ENCODE assay signal across 8 mouse cellular contexts in genomic region chr7:141403305-141403704, GRCm38 (mm10). TPM values are rescaled to one million over a fixed set of nuclear protein-coding genes. Genes with fewer than 3 reads are reported as not detected.
DNase-seq lines count a peak whose midpoint lies in the region; ATAC-seq lines count a peak whose summit lies in the region.

No protein-coding gene starts in this region.

- no peak overlapping the region for H3K27ac ChIP-seq in forebrain, embryonic 11.5 days (ENCODE audit: low read depth, low read length)
- no peak overlapping the region for H3K27ac ChIP-seq in hindbrain, embryonic 14.5 days
- no peak overlapping the region for H3K27ac ChIP-seq in liver, embryonic 12.5 days

- H3K9me3 ChIP-seq in forebrain, embryonic 11.5 days (ENCODE audit: control insufficient read depth, low read length) = no peaks in the 10 kb centered on the region
- H3K9me3 ChIP-seq in hindbrain, embryonic 14.5 days (ENCODE audit: control insufficient read depth, low read length) = no peaks in the 10 kb centered on the region
- H3K9me3 ChIP-seq in liver, embryonic 12.5 days (replicated peaks) = no peaks in the 10 kb centered on the region

- no peaks in the 10 kb centered on the region for H3K4me1 ChIP-seq in forebrain, embryonic 11.5 days (replicated peaks; ENCODE audit: control insufficient read depth, insufficient read depth, low read length)
- H3K4me1 ChIP-seq in hindbrain, embryonic 14.5 days (replicated peaks; ENCODE audit: control insufficient read depth, insufficient read depth, low read length) = no peaks in the 10 kb centered on the region
- no peaks in the 10 kb centered on the region for H3K4me1 ChIP-seq in liver, embryonic 12.5 days

- 49% methylated on average over 5 of the region's 5 CpGs for WGBS in forebrain, embryonic 11.5 days
- 46% methylated on average over 5 of the region's 5 CpGs for WGBS in hindbrain, embryonic 14.5 days
- 43% methylated on average over 5 of the region's 5 CpGs for WGBS in liver, embryonic 12.5 days (ENCODE audit: insufficient replicate concordance)

- ATAC-seq in forebrain, embryonic 11.5 days (replicated peaks; ENCODE audit: low FRiP score) = peak; percentile 63; the same call in 1 of the 2 replicates
- no peak for ATAC-seq in hindbrain, embryonic 14.5 days (ENCODE audit: low FRiP score)
- peak; percentile 70 for ATAC-seq in liver, embryonic 12.5 days
- ATAC-seq in monocyte, adult 5-6 weeks (replicated peaks; ENCODE audit: insufficient number of reproducible peaks, low FRiP score, low TSS enrichment, poor library complexity, severe bottlenecking) = peak; percentile 82

- H3K4me3 ChIP-seq in forebrain, embryonic 11.5 days (ENCODE audit: low read depth, low read length) = no peak overlapping the region
- no peak overlapping the region for H3K4me3 ChIP-seq in hindbrain, embryonic 14.5 days (replicated peaks; ENCODE audit: low read length)
- H3K4me3 ChIP-seq in liver, embryonic 12.5 days = no peak overlapping the region

- peak; percentile 52 for DNase-seq in right cerebral cortex, postnatal 14 days
- no peak for DNase-seq in right cerebral cortex, postnatal 36 days (ENCODE audit: low spot score in 2 of 2)
- peak; percentile 84 for DNase-seq in brain, adult 2 months (ENCODE audit: low read depth, low spot score)
- DNase-seq in forebrain, embryonic 11.5 days (ENCODE audit: low spot score) = peak; percentile 74
- DNase-seq in hindbrain, embryonic 14.5 days (ENCODE audit: low spot score) = peak; percentile 29
- peak; percentile 80 for DNase-seq in testis, postnatal 10 days (ENCODE audit: low spot score)

- no peak overlapping the region for H3K9ac ChIP-seq in forebrain, embryonic 11.5 days (ENCODE audit: low read length)
- H3K9ac ChIP-seq in hindbrain, embryonic 14.5 days = no peak overlapping the region
- H3K9ac ChIP-seq in liver, embryonic 12.5 days = no peak overlapping the region

- H3K36me3 ChIP-seq in forebrain, embryonic 11.5 days (ENCODE audit: control insufficient read depth, insufficient read depth, low read length) = peaks cover 11% of the 10 kb centered on the region
- peaks cover 65% of the 10 kb centered on the region for H3K36me3 ChIP-seq in hindbrain, embryonic 14.5 days (replicated peaks; ENCODE audit: control insufficient read depth, insufficient read depth)
- peaks cover 80% of the 10 kb centered on the region for H3K36me3 ChIP-seq in liver, embryonic 12.5 days

- H3K4me2 ChIP-seq in forebrain, embryonic 11.5 days (ENCODE audit: low read depth, low read length, severe bottlenecking) = no peak overlapping the region
- H3K4me2 ChIP-seq in hindbrain, embryonic 14.5 days (replicated peaks) = no peak overlapping the region
- H3K4me2 ChIP-seq in liver, embryonic 12.5 days = no peak overlapping the region

- no peaks in the 10 kb centered on the region for H3K27me3 ChIP-seq in forebrain, embryonic 11.5 days (ENCODE audit: control insufficient read depth, insufficient read depth, low read length)
- no peaks in the 10 kb centered on the region for H3K27me3 ChIP-seq in hindbrain, embryonic 14.5 days (ENCODE audit: control insufficient read depth, insufficient read depth, low read length)
- no peaks in the 10 kb centered on the region for H3K27me3 ChIP-seq in liver, embryonic 12.5 days (replicated peaks)

RNA-seq across cellular contexts. Expression of gene Gatd1, which starts 10.6 kb away (rescaled TPM):
- 42.9 and 46.6 TPM in 2 replicates for polyA plus RNA-seq in forebrain, embryonic 11.5 days (2014; fragmentation: Nextera tagmentation; extraction: Ambion mirVana)
- 36.9 and 43.4 TPM in 2 replicates for polyA plus RNA-seq in hindbrain, embryonic 14.5 days (2014; fragmentation: Nextera tagmentation; extraction: Ambion mirVana)
- polyA plus RNA-seq in liver, embryonic 12.5 days (2016; fragmentation: Nextera tagmentation; extraction: Ambion mirVana) = 21.1 and 22.8 TPM in 2 replicates
- total RNA-seq in monocyte, adult 5-6 weeks (2017) = 11.4 to 15.3 TPM (median 14.6 TPM) in 3 replicates

RNA-seq across cellular contexts. Expression of gene Taldo1, which starts 11.3 kb away (rescaled TPM):
- 384 and 400 TPM in 2 replicates for polyA plus RNA-seq in forebrain, embryonic 11.5 days (2014; fragmentation: Nextera tagmentation; extraction: Ambion mirVana)
- 271 and 278 TPM in 2 replicates for polyA plus RNA-seq in hindbrain, embryonic 14.5 days (2014; fragmentation: Nextera tagmentation; extraction: Ambion mirVana)
- 516 and 525 TPM in 2 replicates for polyA plus RNA-seq in liver, embryonic 12.5 days (2016; fragmentation: Nextera tagmentation; extraction: Ambion mirVana)
- 548 to 1,201 TPM (median 1,116 TPM) in 3 replicates for total RNA-seq in monocyte, adult 5-6 weeks (2017)

RNA-seq across cellular contexts. Expression of gene Cend1, which starts 26.0 kb away (rescaled TPM):
- 4.1 and 5.4 TPM in 2 replicates for polyA plus RNA-seq in forebrain, embryonic 11.5 days (2014; fragmentation: Nextera tagmentation; extraction: Ambion mirVana)
- 46.9 and 50.3 TPM in 2 replicates for polyA plus RNA-seq in hindbrain, embryonic 14.5 days (2014; fragmentation: Nextera tagmentation; extraction: Ambion mirVana)
- polyA plus RNA-seq in liver, embryonic 12.5 days (2016; fragmentation: Nextera tagmentation; extraction: Ambion mirVana) = 0.10 and 0.16 TPM in 2 replicates
- not detected in 3 replicates for total RNA-seq in monocyte, adult 5-6 weeks (2017)

RNA-seq across cellular contexts. Expression of gene Slc25a22, which starts 34.4 kb away (rescaled TPM):
- 43.2 and 46.0 TPM in 2 replicates for polyA plus RNA-seq in forebrain, embryonic 11.5 days (2014; fragmentation: Nextera tagmentation; extraction: Ambion mirVana)
- 73.0 and 81.4 TPM in 2 replicates for polyA plus RNA-seq in hindbrain, embryonic 14.5 days (2014; fragmentation: Nextera tagmentation; extraction: Ambion mirVana)
- polyA plus RNA-seq in liver, embryonic 12.5 days (2016; fragmentation: Nextera tagmentation; extraction: Ambion mirVana) = 26.0 and 27.1 TPM in 2 replicates
- 6.2 to 14.8 TPM (median 7.4 TPM) in 3 replicates for total RNA-seq in monocyte, adult 5-6 weeks (2017)

RNA-seq across cellular contexts. Expression of gene Pidd1, which starts 40.5 kb away (rescaled TPM):
- 22.3 TPM in 2 replicates for polyA plus RNA-seq in forebrain, embryonic 11.5 days (2014; fragmentation: Nextera tagmentation; extraction: Ambion mirVana)
- 3.1 and 4.2 TPM in 2 replicates for polyA plus RNA-seq in hindbrain, embryonic 14.5 days (2014; fragmentation: Nextera tagmentation; extraction: Ambion mirVana)
- 17.3 and 17.7 TPM in 2 replicates for polyA plus RNA-seq in liver, embryonic 12.5 days (2016; fragmentation: Nextera tagmentation; extraction: Ambion mirVana)
- 4.5 to 5.9 TPM (median 4.8 TPM) in 3 replicates for total RNA-seq in monocyte, adult 5-6 weeks (2017)

Comparison
In these comparisons a context has a peak if more than half of its experiments do, and no peak if none do; other contexts are left out.
1. DNase-seq: peak in right cerebral cortex, postnatal 14 days (single experiment), brain, adult 2 months (single experiment), forebrain, embryonic 11.5 days (single experiment), hindbrain, embryonic 14.5 days (single experiment) and testis, postnatal 10 days (single experiment); none in right cerebral cortex, postnatal 36 days (0 of 2).